Mouse (Mus musculus) spleen, postnatal 4 days (tissue): ENCODE data around the gene Ddc.

Experiments
- DNase-seq, 2 experiments: peaks; one replicate each; pipeline ENCODE4 v3.0.0; 2022; ENCODE audit warnings: low spot score in 2 of 2

Gene Ddc

GRCm38 (mm10) chr11:11825670-11826069, 72.3 kb downstream of the Ddc start:
- no peak for DNase-seq

DNA sequence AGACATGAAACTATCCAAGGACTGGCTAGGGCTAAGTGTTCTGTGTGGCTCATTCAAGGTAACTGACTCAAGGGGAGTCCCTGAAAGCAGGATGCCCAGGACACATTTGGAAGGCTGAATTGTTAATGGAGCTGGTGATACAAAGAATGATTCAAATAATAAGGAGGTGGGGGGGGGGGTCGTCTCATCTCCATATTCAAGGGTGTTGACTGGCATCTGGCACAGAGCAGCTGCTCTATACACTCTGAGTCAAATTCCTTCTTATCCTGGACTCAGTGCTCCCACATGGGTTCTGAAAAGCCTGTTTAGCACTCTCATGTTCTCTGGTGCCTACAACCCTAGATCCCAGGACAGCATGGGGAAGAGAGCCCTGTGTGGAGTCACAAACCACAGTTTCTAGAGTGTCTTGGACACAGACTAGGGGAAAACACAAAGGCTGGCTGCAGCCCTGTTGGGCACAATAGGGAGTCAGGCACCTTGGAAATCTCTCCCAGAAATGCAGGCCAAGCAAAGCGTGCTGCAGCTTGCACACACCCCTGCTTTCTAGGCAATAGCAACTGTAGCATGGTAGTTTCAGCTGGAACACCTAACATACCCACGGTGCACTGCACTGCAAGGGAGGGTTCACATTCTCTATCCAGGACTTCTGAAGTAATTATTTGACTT, 72.8 kb downstream of the Ddc start:
- DNase-seq, result no peak

DNA sequence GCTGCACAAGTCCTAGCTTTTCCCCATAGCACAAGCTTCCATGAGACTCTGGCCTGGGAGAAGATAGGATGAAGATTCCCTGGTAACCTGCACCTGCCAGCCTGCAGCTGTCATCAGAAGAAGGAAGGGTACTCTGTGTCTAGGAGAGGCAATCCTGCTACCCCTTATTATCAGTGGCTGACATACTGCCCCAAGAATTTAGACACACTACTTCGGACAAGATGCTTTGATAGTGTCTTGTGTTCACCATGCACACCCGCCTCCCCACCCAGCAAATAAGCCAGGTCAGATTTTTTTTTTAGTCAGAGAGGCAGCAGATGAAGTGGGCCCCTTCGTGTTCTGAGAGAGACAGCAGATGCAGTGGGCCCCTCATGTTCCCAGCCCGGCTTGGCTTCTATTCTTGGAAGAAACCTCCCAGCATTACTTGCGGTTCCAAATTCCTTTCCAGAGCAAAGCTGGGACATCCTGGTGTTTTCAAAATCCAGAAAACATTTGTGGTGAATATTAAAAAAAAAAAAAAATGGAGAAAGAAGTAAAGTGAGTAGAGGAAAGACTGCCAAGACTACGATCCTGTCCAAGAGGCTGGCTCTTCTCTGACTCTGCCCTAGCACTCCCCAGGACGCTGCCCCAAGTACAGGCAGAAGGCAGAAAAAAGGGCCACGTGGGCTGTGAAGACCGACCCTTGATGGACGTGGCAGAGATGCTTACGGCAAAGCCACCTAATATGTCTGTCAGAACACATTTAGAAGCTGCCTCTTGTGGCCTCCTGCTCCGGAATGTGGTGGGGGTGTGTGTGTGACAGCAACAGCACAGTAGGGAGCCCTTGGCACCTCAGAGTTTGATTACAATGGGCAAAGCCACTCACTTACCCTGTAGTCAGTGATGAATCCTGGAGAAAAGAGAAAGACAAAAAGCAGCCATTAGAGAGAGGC, 73.7 kb downstream of the Ddc start:
- DNase-seq, result no peak

DNA sequence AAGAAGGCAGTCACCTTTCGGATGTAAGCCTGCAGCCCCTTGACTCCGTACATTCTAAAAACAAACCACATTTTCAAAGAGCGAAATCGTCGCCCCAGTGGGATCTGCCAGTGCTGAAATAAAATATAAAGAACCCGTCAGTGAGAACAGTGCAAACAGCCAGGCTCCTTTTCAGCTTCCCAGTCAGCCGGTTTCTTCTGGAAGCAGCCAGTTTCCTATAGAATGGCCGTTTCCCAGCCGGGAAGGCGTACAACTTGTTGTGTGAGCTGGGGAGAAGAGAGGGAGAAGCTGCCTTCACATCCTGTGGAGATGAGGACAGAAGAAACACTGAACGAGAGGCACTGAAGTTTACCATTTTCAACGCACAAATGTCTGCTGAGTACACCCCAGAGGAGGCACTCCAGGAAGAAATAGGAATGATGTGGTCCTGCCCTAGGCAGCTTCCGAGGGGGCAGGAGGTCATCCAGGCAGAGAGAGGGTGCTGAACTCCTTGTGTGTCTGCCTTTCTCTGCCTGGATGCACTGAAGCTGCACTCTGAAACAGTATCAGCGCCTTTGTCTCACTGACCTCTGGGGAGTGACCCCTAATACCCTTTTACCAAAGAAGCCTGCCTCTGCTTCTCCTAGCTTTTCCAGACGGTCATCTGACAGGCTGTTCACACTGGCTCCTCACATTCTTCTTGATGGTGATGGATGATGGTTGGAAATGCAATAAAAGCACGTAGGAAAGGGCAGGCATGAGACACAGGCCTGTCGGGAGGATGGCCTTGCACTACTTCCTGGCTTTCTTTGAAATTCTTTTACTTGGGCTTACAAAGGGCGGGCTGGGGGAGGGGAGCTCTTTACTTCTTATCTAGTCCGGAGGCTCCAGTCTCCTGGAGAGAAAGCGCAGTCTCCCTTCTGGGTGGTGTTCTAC, 75.5 kb downstream of the Ddc start:
- no peak for DNase-seq

GRCm38 (mm10) chr11:11821387-11821975, 76.5 kb downstream of the Ddc start:
- no peak for DNase-seq

DNA sequence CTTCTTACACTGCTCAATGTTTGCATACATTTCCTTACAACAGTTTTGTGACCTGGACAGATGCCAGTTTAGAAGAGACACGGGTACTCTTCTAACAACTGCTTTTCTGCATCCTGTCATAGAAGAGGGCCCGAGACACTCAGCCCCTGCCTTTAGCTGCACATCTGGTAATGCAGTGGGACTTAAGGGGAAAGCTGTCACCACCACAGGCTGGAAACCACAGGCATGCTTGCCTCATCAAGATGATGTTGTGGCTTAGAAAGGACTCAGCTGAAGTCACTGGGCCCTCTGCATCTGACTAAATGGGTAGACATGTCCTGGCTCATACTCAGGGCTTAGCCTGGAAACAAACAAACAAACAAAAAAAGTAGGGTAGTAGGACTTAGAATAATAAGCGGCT, 77.2 kb downstream of the Ddc start:
- no peak for DNase-seq

DNA sequence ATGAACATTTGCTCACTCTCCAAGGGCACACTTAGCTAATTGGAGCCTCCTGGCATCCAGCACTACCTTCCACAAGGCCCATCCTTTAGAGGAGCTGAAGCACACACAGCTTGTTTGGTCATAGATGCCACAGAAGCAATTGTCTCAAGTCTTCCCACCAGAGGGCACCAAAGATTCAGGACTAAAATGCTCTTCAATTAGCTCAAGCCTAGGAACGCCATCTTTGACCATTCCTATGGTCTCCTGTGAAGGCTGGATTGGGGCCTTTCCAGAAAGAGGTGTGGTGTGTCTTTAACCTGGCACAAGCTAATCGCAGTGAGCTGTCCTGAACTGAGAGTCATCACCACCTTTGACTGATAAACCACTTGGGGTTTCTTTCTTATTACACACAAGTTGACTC, 77.7 kb downstream of the Ddc start:
- DNase-seq, result peak; percentile 72 to 82

- DNase-seq, result no peak
Measured at GRCm38 (mm10) chr11:11819206-11819605, 78.7 kb downstream of the Ddc start.

DNA sequence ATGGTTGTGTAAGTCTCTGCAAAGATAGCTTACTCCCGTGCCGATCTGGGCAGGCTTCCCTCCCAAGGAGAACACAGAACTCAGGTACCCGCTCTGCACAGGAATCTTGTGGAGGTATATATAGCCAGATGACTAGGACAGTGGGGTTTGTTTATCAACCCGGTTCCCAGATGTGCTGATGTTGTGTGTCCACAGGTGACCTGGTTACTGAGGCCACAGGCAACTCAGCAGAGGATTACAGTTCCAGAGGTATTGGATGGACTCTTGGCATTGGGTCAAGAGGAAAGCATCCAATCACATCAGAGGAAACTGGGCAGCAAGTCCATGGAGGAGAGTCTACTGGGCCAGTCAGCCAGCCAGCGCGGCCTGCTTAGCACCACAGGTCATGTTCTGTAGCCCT, 79.1 kb downstream of the Ddc start:
- DNase-seq, result no peak

- DNase-seq, result peak in 1 of 2 experiments; percentile 24
Measured at GRCm38 (mm10) chr11:11815737-11816136, 82.2 kb downstream of the Ddc start.

DNA sequence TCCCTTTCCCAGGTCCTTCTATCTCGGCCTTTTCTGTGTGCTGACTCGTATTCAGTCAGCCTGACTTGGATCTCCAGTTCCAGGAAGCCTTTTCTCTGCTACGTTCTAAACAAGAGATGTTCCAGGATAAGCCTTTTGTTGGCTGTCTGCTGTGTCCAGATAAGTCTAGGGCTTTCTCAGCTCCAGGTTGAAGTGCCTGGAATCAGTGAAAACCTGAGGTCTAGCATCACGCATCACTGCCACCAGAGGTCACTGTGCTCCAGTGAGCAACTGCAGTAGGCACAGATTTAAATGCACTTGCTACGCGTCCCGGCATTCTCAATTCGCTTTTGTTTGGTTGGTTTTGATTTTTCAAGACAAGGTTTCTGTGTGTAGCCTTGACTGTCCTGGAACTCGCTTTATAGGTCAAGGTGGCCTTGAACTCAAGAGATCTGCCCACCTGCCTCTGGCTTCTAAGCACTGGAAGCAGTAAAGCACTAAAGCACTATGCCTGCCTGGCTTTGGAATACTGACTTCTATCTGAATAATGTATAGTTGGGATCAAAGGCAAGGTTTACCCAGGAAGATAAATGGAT, 86.0 kb downstream of the Ddc start:
- peak; percentile 75 to 86 for DNase-seq

DNA sequence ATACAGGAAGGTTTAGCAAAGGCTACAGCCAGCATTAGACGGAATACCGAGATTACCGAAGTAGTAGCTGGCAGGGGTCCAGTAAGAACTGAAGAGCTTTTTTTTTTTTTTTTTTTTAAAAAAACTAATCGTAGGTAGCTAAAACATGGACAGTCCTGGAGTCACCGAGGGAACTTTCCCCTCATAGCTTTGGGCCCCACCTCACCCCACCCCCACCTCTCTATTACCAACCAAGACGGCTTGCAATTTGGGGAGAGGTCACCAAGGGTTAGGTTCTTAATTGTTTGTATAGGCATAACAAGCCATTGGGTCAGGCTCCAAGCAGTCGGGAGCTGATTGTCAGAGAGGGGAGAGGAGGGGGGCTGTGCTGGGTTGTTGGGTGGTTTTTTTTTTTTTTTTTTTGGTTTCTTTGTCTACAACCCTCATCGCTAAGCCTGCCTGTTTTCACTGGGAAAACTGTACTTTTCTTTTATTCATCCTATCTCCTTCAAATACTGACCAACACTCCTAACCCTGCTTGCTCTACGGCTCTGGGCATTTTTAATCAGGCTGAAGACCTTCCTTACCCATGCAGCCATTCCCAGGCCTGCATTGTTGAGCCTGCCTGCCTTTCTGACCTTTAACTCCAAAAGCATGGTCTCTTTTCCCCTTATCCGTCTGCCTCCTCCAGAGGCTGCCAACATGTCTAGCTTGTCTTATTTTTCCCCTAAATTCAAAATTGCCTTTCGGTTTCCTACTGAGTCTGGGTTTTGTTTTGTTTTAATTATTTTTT, 88.4 kb downstream of the Ddc start:
- DNase-seq, result no peak

- DNase-seq, result peak; percentile 97 to 100
Measured at GRCm38 (mm10) chr11:11808820-11809403, 89.0 kb downstream of the Ddc start, which contains the start of gene Fignl1. Gene Fignl1 (minus strand): TSS chr11:11808962.

DNA sequence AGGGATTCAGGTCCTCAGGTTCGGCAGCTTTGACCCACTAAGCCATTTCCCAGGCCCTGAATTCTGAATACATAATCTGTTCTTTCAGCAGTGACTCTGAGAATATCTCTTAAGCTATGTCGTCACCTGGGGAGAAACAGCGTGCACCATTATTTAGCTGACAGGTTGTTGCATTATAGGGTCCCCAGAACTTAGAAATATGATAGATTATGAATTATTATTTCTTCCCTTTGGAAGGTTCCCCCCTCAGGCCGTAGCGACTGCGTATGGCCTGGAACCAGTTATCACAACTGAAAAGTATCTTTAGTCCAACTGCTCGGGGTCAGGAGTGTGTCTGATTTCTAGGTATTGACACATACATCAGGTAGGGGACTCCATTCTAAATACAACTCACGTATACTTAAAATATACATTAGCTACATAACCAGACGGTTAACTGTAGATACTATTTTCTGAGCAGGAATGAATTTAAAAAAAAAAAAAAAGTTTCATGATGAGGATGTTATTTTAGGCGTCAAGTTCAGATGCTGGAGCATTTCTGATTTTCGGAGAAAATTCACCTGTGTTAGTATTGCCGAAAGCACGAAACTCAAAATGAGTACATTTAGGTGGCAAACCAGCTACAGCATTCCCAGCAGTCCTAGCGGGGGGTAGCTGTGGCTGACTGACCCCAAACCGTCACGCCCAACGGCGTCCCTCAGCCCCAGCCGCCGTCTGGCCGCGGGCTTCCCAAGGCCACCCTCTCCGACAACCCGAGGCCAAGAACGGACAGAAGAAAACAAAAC, 89.7 kb downstream of the Ddc start:
- no peak for DNase-seq

GRCm38 (mm10) chr11:11805951-11806350, 92.0 kb downstream of the Ddc start:
- DNase-seq, result no peak

DNA sequence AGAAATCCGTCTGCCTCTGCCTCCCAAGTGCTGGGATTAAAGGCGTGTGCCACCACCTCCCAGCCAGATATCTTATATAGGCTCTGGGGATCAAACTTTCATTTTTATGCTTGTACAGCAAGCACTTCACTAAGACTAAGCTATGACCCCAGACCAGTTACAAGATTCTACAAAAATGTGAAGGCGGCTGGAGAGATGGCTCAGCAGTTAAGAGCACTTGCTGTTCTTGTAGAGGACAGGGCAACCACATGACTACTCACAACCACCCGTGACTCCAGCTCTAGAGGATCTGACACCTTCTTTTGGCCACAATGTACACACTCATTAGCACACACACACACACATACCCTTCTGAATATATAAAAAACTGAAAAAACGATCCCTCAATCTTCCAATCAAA, 93.5 kb downstream of the Ddc start:
- no peak for DNase-seq

GRCm38 (mm10) chr11:11801067-11801466, 96.9 kb downstream of the Ddc start:
- DNase-seq, result no peak

DNA sequence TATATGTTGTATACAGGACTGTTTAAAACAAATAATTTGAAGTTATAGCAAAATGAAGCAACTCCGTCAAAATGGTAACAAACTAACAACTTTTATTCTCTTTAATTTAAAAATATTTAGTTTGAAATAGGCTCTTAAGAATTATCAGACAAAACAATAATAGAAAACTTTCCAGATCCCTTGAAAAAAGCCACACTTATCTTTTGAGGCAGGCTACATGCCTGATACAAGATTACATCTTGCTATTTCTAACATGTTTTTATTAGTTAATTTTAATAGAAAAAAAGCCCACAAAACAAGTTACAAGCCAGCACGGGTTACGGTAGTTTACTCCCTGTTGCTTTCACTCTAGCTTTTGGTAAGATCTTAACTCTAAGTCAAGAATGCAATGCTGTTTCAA, 97.6 kb downstream of the Ddc start:
- no peak for DNase-seq

DNA sequence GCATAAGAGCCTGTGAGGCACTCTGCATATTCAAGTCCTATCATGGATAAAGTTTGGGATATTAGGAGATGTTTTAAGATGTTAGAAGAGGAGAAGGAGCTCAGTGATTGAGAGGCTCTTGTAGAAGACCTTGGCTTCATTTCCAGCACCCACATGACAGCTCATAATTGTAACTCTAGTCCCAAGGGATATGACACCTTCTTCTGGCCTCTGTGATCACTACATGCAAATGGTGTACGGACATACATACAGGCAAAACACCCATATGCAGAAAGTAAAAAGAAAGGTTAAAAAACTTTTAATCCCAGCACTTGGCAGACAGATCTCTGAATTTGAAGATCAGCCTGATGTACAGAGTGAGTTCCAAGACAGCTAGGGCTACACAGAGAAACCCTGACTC, 99.3 kb downstream of the Ddc start:
- no peak for DNase-seq
